Mouse (Mus musculus) heart, adult 9 months (tissue): ENCODE data around the gene Tunar.

Experiments used
- DNase-seq, 2 experiments: peaks; one replicate each; pipeline ENCODE4 v3.0.0; 2022; ENCODE audit warnings: low spot score in 2 of 2

Tunar gene

DNA sequence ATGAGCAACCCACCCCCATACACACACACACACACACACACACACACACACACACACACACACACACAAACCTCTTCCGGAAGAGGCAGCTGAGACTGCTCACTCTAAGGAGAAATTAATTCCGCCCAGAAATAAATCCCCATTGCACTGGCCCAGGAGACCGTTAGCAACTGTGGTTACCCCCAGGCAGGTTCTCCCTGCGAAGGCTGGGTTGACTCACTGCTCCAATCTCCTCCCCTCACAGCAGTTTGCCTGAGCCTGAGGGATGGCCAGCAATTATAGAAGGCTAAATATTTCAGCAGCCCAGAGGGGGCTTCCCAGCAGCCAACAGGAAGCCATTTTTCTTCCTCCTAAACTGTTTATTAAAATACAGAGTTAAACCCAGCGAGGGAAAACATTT is 64.5 kb downstream of the Tunar start:
- DNase-seq: no peak

DNA sequence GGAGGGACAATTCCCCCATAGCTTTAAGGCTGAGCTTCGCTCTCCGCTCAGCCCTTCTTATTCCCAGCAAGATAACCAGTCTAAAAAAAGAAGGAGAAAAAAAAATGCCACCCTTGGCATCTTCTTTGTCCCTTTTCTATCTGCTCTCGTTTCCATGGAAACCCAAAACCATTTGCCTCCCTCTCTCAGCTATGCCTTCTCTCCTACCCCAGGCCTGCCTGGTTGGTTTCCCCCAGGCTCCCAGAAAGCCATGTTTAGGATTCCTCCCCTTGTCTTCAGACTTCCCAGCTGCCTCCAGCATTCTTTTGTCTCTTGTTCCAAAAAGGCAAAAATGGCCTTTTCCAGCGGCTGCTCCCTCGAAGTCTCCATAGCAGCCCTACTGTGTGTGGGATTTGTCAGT is 70.1 kb downstream of the Tunar start:
- DNase-seq: no peak

DNA sequence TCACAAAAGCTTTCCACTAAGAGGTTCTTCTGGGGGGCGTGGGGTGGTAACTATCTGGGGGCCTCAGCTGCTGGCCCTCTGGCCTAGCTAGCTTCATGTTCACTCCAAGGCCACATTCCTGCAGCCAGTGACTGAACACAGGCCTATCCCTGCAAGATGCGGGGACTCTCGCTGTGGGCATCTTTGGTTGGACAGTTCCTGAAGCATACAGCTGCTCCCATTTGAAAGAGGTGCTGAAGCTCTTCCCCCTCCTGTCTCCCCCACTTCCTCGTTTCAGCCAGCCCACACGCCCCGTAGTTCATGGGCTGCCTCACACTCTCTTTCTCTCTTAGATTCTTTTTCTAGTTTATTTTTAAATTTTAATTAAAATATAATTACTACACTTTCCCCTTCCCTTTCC is 72.3 kb downstream of the Tunar start:
- no peak for DNase-seq

DNA sequence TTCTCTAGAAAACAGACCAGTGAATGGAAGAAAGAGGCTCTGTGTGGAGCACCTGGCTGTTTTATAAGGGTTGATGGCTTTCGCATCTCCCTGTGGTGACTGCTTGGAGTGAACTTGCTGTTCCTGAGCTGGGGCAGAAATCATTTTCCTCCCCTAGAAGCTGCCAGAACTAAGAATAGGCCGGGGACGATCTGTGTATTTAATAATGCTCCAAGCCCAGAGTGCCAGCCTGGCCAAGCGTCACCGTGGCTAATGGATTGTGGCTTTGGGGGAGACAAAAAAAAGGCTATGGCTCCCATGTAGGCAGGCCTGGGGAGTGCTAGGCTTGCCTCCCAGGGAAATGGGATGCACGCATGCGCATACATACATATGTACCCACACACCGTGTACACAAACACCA is 80.2 kb downstream of the Tunar start:
- DNase-seq: no peak

DNA sequence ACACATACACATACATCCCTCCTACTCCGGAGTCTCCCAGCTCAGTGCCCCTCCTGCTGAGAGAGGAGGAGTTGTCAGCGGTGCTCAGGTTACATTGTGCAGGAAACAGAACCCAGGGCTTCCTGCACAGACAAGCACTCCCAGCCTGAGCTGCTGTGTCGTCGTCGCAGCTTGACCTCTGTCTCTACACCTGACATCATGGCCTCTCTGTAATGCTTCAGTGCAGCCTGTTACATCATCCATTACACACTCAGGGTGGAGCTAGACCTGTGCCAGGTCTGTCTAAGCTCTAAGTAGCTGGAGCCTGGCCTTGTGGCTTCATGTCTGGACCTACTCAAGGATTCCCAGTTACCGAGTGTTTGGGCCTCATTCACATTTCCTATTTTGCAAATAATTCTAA is 86.8 kb downstream of the Tunar start:
- DNase-seq: no peak

DNA sequence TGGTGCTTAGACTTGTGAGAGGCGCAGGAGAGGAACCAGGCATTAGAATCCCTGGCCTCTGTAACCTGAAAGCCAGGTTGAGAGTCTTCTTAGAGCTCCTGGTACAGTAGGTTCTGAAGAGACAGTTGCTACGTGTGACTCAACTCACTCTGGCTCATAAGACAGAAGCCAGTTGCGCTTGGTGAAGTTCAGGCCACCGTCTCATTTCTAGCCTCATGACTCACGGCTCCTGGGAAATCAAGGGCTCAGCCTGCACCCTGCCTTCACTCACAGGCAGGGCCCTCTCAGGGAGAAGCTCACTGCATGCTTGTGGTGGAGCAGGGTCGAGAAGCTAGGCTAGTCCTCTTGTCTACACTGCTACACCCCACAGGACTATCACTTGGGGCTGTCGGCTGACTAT is 92.9 kb downstream of the Tunar start:
- DNase-seq: no peak

DNA sequence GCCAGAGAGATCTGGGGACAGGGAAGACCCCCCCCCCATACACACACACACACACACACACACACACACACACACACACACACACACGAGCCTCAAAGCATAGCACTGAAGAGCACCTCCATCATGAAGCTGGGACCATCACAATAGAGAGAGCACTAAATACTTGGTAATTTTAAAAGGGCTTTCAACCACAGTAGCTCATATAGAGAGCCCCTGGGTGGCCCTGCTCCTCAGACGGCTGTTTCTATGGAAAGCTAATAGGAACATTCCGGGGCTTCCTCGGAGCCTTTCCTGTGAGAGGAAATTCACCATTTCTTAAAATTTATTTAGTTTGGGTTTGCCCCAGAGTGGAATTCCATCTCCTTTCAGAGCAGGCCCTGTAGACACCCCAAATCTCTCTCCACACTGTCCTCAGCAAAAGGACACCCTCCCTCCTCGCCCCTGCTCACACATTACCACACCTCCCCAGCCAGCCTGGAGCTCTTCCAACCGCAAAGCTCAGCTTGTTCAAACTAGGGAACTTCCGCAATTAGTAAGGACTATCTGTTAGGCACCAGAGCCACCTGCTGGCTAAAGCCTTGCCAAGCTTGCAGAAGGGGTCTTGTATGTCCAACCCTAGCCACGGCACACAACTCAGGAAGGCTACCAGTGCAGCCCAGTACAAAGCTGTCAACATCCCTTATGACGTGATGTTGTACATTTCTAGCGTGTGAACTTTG is 93.5 kb downstream of the Tunar start:
- peak; percentile 38 to 49 for DNase-seq

DNA sequence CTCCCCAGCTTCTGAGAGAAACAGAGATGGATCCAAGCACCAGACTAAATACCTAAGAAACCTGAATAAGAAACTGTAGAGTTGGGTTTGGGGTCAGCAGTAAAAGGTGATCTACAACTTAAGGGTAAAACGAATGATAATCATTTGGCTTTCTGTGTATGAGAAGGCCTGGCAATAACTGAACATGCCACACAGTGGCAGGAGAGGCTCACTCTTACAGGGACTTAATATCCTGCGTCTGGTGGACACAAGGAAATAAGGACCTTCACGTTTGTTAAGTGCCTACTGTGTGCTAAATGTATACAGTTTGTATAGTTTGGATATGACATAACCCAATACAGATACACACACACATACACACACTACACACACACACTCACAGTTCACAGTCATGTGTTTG is 98.2 kb downstream of the Tunar start:
- no peak for DNase-seq

DNA sequence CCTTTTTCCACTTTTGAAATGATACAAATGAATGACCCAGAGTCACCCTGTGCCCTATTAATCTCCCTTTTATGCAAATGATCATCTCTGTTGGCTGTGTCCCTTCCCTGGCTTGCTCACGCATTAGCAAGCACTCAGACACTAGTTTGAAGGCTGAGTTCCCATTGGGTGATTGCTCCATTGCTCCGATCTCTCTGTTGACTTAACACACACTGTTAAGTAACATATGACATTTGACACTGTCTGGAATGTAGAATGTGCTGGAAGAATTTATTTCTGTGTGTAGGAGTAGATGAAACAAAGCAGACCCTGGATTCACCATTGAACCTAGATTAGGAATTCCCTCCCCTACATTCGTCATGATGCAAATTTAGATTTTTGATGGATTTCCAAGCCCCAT is 99.1 kb downstream of the Tunar start:
- no peak for DNase-seq
